Mouse (Mus musculus): ENCODE measurements around the gene Rpl10. TPM values are rescaled to one million over a fixed set of nuclear protein-coding genes. Genes with fewer than 3 reads are reported as not detected.
A peak's percentile ranks its signal among the peaks of the same experiment; 100 is the strongest.

The Rpl10 gene
- total and polyA plus RNA-seq, 3 experiments, result 459 to 3,697 (median 3,137) TPM

DNA sequence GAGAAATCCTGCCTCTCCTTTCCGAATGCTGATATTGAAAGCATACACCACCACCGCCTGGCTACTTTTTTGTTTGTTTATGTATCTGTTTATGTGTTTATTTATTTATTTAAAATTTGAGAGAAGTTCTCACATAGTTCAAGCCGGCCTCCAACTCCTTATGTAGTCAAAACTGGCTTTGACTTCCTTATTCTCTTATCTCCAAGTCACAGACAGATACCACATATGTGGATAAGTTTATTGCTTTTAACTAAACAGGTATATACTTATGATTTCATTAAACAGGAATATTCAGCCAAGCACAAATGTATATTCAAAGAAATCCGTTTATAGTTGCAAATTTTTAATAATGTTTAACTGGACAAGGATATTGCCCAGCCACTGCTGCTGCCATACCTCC is 22.8 kb downstream of the Rpl10 start:
- TF ChIP-seq JUND (conservative IDR thresholded peaks at IDR 0.05; ENCODE audit: low read depth, low read length) (no peak), MEF2A (IDR thresholded peaks at IDR 0.05; ENCODE audit: borderline replicate concordance, low read depth, low read length) (no peak), POLR2A (IDR thresholded peaks at IDR 0.05; ENCODE audit: low read depth, low read length) (no peak), MAZ (IDR thresholded peaks at IDR 0.05; ENCODE audit: low read depth, low read length) (no peak), RAD21 (IDR thresholded peaks at IDR 0.05; ENCODE audit: low read depth, low read length) (no peak), MYC (IDR thresholded peaks at IDR 0.05; ENCODE audit: low read depth, low read length) (no peak), SIN3A (IDR thresholded peaks at IDR 0.05; ENCODE audit: low read length) (no peak), EP300 (IDR thresholded peaks at IDR 0.05; ENCODE audit: low read length) (no peak)
- H3K4me2 ChIP-seq (ENCODE audit: insufficient read depth, low read depth, poor library complexity, severe bottlenecking), result no peak overlapping the region
- in situ Hi-C loops (cut with MboI; ENCODE audit: low pct_ligation_motif_present, low pct_unique_long_range_greater_than_20kb, low sequenced_read_pairs), result no loop called here
- peaks cover 0 to 5% of the 10 kb centered on the region in 2 experiments; a peak in 1 of 4 replicates for H3K4me1 ChIP-seq (ENCODE audit: control insufficient read depth in 1 of 2, insufficient read depth in 2 of 2)
- no peaks in the 10 kb centered on the region; the same call in 1 of the 2 replicates for H3K79me2 ChIP-seq (replicated peaks; ENCODE audit: control insufficient read depth, extremely low read depth, insufficient read depth, poor library complexity, severe bottlenecking)
- dilution Hi-C loops (cut with MboI; ENCODE audit: extremely low pct_ligation_motif_present, extremely low pct_unique_long_range_greater_than_20kb, low sequenced_read_pairs), result no loop called here
- no peaks in the 10 kb centered on the region for H3K9me3 ChIP-seq (replicated peaks; ENCODE audit: low read length)
- H3K27ac ChIP-seq (ENCODE audit: insufficient read depth, low read depth), result no peak overlapping the region
- H3K4me3 ChIP-seq (replicated peaks in 1 of 3; ENCODE audit: low read depth in 2 of 3, low read length in 2 of 3, poor library complexity in 1 of 3), result no peak overlapping the region
- DNase-seq (ENCODE audit: extremely low read depth), result no peak
- H3K9ac ChIP-seq (ENCODE audit: insufficient read depth, low read depth), result no peak overlapping the region
- H3K27me3 ChIP-seq (replicated peaks), result no peaks in the 10 kb centered on the region
- H3K36me3 ChIP-seq (replicated peaks in 1 of 2; ENCODE audit: control insufficient read depth in 1 of 2, insufficient read depth in 1 of 2, low read length in 1 of 2), result peaks cover 14 to 20% of the 10 kb centered on the region in 2 experiments

DNA sequence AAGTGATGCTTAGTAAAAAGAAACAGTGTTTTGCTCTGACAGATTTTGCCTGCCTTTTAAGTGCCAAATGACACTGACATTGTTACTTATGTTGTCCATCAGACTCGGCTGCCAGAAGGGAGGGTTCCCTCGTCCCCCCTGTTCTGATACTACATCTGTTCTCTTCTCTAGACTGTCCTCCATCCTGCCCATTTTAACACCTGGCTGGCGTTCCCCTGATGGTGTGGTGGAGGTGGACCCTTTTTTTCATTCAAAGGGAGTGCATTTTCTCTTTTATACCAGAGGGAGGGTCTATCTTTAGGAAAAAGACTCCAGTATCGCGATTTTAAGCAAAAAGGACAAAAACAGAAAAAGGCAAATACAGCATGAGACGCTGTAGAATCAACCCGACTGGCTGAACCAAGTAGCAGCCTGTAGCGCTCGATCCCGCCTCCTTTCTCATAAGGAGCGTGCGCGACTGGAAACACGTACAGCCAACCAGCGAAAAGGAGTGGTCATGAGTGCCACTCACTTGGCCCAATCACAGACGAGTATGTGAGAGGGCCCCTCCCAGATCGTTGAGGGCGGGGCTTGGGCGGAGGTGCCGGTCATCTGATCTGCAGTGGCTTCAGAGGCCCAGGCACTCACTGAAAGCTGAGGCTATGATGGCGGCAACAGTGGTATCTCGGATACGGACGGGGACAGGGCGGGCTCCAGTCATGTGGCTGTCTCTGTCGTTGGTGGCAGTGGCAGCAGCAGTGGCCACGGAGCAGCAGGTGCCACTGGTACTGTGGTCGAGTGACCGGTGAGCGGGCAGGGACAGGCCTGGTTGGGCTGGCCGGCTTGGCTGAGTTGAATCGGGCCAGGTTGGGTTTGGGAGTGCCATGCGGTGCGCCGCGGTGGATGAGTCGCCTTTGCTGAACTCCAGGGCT is 26.2 kb downstream of the Rpl10 start, which contains the start of gene Atp6ap1:
Gene Atp6ap1, plus strand, starts transcription at position 560 of the 911 bp plus-strand sequence.
- Histone ChIP-seq H3K36me3 (replicated peaks in 1 of 2; ENCODE audit: control insufficient read depth in 1 of 2, insufficient read depth in 1 of 2, low read length in 1 of 2) (peaks cover 21 to 27% of the 10 kb centered on the region in 2 experiments), H3K79me2 (replicated peaks; ENCODE audit: control insufficient read depth, extremely low read depth, insufficient read depth, poor library complexity, severe bottlenecking) (no peaks in the 10 kb centered on the region; the same call in 1 of the 2 replicates), H3K4me3 (replicated peaks in 1 of 3; ENCODE audit: low read depth in 2 of 3, low read length in 2 of 3, poor library complexity in 1 of 3) (peak within 1 kb of the TSS; percentile 65 to 100 (median 73)), H3K4me2 (ENCODE audit: insufficient read depth, low read depth, poor library complexity, severe bottlenecking) (peak within 1 kb of the TSS; percentile 82), H3K9me3 (replicated peaks; ENCODE audit: low read length) (no peaks in the 10 kb centered on the region), H3K9ac (ENCODE audit: insufficient read depth, low read depth) (peak within 1 kb of the TSS; percentile 77), H3K4me1 (ENCODE audit: control insufficient read depth in 1 of 2, insufficient read depth in 2 of 2) (peaks cover 0 to 16% of the 10 kb centered on the region in 2 experiments; a peak in 2 of 4 replicates), H3K27me3 (replicated peaks) (no peaks in the 10 kb centered on the region), H3K27ac (ENCODE audit: insufficient read depth, low read depth) (peak within 1 kb of the TSS; percentile 44; the same call in 1 of the 2 replicates)
- peak; percentile 93 for DNase-seq (ENCODE audit: extremely low read depth)
- in situ Hi-C loops (cut with MboI; ENCODE audit: low pct_ligation_motif_present, low pct_unique_long_range_greater_than_20kb, low sequenced_read_pairs) (no loop called here), dilution Hi-C loops (cut with MboI; ENCODE audit: extremely low pct_ligation_motif_present, extremely low pct_unique_long_range_greater_than_20kb, low sequenced_read_pairs) (no loop called here)
- TF ChIP-seq ZMIZ1 (IDR thresholded peaks at IDR 0.05; ENCODE audit: low read depth, low read length) (peak; percentile 46; the same call in 1 of the 2 replicates), ETS1 (conservative IDR thresholded peaks at IDR 0.05; ENCODE audit: low read depth, low read length) (no peak), NRF1 (IDR thresholded peaks at IDR 0.05; ENCODE audit: low read depth, low read length) (peak; percentile 76), MAX (IDR thresholded peaks at IDR 0.05; ENCODE audit: low read length) (no peak), MAFK (IDR thresholded peaks at IDR 0.05; ENCODE audit: insufficient replicate concordance, low read length) (no peak), RAD21 (IDR thresholded peaks at IDR 0.05; ENCODE audit: low read depth, low read length) (no peak), RCOR1 (conservative IDR thresholded peaks at IDR 0.05; ENCODE audit: low read depth, low read length) (no peak), JUND (conservative IDR thresholded peaks at IDR 0.05; ENCODE audit: low read depth, low read length) (no peak), ZC3H11A (IDR thresholded peaks at IDR 0.05; ENCODE audit: low read depth, low read length) (no peak), TBP (conservative IDR thresholded peaks at IDR 0.05; ENCODE audit: low read depth, low read length) (0 out of 2 replicates have a peak, but pooled peaks have one; percentile 39), UBTF (IDR thresholded peaks at IDR 0.05; ENCODE audit: low read depth, low read length) (no peak), MAZ (IDR thresholded peaks at IDR 0.05; ENCODE audit: low read depth, low read length) (0 out of 2 replicates have a peak, but pooled peaks have one; percentile 5), USF2 (conservative IDR thresholded peaks at IDR 0.05; ENCODE audit: low read depth, low read length) (no peak), SIN3A (IDR thresholded peaks at IDR 0.05; ENCODE audit: low read length) (peak; percentile 36; the same call in 1 of the 2 replicates), EP300 (IDR thresholded peaks at IDR 0.05; ENCODE audit: low read length) (no peak), POLR2AphosphoS2 (IDR thresholded peaks at IDR 0.05; ENCODE audit: low read depth, low read length) (peak; percentile 70), NELFE (IDR thresholded peaks at IDR 0.05; ENCODE audit: low read depth, low read length) (peak; percentile 73), POLR2A (IDR thresholded peaks at IDR 0.05; ENCODE audit: low read depth, low read length) (peak; percentile 80), KAT2A (IDR thresholded peaks at IDR 0.05; ENCODE audit: insufficient replicate concordance, low read length) (0 out of 2 replicates have a peak, but pooled peaks have one; percentile 9), MXI1 (IDR thresholded peaks at IDR 0.05; ENCODE audit: low read depth, low read length) (peak; percentile 72; the same call in 1 of the 2 replicates), JUN (IDR thresholded peaks at IDR 0.05; ENCODE audit: insufficient read depth, low read depth, low read length) (no peak), CHD1 (IDR thresholded peaks at IDR 0.05; ENCODE audit: low read depth, low read length) (no peak), TCF12 (IDR thresholded peaks at IDR 0.05; ENCODE audit: low read depth, low read length) (peak; percentile 64), E2F4 (IDR thresholded peaks at IDR 0.05; ENCODE audit: insufficient replicate concordance, low read depth, low read length) (peak; percentile 30; the same call in 1 of the 2 replicates), CTCF (conservative IDR thresholded peaks at IDR 0.05 in 1 of 2, IDR thresholded peaks at IDR 0.05 in 1 of 2; ENCODE audit: low read depth in 2 of 2, low read length in 2 of 2) (no peak), MYC (IDR thresholded peaks at IDR 0.05; ENCODE audit: low read depth, low read length) (no peak), SMC3 (IDR thresholded peaks at IDR 0.05; ENCODE audit: low read depth, low read length) (no peak)

Data from CH12.LX (cell line).